Mouse (Mus musculus) T-cell, adult 2 months (primary cell): ENCODE measurements around the gene Arid3a.
A peak's percentile ranks its signal among the peaks of the same experiment; 100 is the strongest.

Experiments used
- DNase-seq: peaks from one replicate; pipeline ENCODE4 v3.0.0; 2022; ENCODE audit warnings: low spot score

Arid3a gene

DNA sequence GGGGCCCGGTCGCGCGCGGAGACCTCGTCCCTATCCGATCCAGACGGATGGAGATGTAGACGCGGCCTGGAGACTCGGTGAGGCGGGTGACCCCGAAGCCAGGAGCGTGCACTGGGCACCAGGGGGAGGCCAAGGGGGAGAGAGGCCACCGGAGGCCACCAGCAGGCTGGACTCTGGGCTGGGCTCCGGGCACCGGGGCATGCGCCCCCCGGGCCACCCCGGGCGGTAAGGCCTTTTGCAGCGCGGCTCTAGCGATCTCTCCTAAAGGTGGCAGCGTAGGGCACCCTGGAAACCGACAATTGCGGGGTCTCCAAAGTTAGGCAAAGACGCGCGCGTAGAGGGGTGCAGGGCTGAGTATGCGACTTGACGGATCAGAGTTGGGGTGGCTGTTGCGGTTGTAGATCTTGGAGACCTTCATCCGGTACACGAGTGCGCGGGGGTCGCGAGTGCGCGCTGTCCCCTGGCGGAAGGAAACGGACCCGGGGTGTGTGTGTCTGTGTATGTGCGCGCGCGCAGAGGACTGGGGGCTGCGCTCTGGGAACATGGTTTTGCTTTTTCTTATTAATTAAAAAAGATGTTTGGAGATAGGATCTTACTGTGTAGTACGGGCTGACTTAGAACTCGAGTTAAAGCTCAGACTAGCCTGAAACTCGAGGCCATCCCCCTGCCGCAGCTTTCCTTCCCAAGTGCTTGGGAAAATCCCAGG, 634 bp downstream of the Arid3a start:
- peak; percentile 54 for DNase-seq

DNA sequence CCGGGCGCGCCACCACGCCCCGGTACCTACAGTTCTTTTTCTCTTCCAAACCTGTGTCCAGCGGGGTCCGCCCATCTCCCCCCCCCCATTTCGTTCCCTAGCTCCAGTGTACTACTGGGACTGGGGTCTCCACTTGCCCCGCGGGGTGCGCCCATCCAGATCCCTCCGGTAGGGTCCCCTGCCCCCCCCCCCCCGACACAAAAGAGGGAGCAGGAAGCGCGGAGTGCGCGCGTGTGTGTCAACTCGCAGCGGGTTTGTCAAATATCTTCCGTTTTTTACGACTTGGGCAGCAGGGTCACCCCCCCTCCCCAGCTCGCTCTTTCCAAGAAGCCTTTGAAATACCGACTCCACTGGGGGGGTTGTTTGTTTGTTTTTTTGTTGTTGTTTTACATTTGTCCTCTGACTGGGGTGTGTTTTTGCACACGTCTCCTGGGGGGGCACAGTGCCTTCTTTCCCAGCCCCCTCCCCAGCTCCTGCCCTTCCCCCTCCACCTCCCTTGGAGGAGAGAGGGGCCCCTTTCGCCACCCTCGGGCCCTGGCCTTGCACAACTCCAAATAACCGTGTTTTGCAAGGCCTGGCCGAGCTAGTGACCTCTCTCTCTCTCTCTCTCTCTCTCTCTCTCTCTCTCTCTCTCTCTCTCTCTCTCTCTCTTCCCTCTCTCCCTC, 1.3 kb downstream of the Arid3a start:
- no peak for DNase-seq

DNA sequence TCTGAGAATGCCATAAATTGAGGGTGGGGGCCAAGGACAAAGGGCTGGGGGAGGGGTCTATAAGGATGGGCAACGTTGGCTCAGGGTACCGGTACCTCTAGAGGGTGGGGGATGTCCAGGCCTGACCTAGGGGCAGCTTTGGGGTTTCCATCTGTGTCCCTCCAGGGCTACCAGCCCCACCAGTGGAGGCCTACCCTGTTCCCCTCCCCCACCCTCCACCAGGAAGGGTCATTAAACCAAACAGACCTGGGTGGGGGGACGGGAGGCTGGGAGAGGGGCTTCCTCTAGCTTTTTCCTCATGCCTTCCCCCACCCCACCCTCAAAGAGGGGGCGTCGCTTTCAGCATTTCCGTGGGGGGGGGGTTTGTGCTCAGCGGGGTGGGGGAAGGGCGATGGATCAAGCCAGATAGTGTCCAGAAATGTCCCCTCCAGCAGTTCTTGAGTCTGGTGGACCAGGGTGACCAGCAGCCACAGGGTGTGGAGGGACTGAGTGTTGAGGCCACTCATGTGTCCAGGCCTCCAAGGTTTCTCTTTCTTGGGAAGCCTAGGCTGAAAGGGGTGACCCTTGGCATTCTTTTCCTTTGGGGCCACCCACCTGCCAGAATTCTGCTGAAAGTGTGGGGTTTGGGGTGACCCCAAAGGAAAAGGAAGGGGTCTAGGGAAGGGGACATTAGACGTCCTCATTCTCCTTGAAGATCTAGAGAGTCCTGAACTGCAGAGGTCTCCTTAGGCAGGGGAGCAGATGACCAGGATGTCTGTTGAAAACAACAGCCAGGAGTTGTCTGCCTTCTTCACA, 2.3 kb downstream of the Arid3a start:
- no peak for DNase-seq

DNA sequence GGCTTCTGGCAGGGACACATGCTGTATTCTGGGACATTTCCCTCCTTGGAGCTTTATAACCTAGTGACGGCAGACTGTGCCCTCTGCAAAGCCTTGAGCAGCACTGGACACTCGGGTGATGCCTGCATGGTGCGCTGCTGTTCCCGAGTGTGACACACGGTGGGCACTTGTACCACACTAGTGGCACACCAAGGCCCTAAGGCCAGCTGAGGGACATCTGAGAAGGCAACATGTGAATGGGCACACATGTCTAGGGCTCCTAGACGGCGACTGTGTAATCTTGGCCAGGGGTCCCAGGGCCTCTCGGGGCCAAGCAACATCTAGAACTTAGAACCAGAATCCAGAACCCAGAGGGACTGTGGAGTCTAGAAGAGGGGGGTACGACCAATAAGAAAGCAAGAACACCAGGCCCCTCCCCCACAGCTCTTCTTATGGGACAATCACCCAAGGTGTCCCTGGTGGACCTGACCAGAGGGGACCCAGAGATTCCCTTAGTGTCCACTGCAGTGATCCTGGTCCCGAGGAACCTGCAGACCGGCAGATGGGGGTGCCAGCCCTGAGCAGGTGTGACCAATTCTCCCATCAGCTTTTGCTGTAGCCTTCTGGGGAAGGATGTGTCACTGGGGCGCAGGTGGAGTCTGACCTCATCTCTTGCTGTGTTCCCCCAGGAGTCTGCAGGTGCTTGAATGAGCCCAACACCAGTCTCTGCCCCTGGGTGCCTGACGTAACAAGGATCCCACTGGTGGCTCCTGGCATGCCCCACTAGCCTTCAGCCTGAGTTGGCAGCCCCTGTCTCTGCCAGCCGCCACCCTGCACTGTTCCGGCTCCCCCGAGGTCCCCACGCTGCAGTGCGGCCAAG, 3.4 kb downstream of the Arid3a start:
- DNase-seq: no peak

DNA sequence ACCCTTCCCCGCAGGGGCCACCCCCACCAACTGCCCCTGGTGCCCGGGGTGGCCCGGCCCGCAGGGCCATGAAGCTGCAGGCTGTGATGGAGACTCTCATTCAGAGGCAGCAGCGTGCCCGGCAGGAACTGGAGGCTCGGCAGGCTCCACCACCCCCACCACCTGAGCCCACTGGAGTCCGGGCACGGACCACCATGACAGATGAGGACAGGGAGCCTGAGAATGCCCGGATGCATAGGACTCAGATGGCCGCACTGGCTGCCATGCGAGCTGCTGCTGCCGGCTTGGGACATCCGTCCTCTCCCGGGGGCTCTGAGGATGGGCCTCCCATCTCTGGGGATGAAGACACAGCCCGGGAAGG, 4.0 kb downstream of the Arid3a start:
- no peak for DNase-seq

DNA sequence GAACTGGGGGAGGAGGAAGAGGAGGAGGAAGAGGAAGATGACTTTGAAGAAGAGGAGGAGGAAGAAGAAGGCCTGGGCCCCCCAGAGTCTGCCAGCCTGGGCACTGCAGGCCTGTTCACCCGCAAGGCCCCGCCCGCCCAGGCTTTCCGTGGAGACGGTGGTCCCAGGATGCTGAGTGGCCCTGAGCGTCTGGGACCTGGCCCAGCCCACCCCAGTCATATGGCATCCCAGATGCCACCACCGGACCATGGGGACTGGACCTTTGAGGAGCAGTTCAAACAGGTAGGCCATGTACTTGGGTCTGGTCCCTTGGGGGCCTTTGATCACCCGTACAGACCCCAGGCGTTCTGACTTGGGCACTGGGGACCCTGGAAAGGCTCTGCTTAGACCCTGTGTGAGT, 5.0 kb downstream of the Arid3a start:
- no peak for DNase-seq

DNA sequence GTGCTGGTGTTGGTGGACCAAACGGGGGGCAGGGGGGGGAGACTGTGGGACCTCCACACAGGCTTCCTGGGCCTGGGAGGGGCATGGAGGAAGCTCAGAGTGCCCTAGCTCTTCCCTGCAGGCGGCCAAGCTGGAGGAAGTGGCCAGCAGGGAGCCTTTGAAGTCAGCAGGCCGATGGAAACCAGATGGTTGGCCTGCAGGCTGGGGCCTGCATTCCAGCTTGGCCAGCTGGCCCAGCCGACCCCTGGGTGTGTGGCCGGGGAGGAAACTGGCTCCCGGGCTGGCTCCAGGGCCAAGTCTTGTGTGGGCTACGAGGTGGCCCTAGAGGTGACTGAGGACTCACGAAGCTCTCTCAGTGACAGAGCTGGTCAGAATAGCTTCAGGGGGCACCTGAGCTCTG, 5.9 kb downstream of the Arid3a start:
- DNase-seq: no peak

DNA sequence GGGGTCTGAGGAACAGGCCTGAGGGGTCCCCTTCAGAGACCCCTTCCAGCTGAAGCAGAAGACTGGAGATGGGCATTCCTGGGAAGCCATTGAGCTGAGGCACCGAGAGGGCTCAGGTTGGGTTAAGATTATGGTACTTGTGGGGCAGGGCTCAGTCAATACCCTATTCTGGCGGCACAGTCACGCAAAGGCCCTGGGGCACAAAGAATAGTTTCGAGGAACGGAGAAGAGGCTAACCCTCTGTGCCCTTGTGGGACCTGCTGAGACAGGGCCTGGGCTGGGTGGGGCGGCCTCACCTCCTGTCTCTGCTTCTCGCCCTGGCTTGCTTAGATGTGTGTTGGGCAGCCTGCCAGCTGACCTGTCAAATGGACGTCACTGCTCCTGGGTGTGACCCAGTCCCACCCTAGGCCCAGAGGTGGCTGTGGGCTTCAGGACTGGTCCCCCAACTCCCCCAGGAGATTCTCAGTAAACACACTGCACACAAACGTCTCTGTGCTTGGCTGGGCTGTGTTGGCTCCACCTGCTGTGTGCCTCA, 6.4 kb downstream of the Arid3a start:
- no peak for DNase-seq

DNA sequence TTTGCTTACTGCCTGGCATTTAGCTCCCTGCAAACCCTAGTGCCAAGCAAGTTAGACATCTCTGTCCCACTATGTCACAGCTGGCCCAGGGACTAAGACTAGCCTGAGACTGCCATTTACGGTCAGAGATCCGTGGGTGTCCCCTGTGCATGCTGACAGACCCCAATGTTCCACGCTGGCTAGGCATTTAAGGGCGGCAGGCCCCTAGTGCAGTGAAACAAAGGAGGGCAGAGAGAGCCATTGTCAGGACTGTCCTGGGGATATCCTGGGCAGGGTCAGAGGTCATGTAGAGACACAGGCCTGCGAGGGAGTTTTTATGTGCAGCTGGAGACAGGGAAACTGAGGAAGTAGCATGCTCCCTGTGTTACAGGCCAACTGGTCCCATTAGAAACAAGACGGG, 7.0 kb downstream of the Arid3a start:
- DNase-seq: no peak

DNA sequence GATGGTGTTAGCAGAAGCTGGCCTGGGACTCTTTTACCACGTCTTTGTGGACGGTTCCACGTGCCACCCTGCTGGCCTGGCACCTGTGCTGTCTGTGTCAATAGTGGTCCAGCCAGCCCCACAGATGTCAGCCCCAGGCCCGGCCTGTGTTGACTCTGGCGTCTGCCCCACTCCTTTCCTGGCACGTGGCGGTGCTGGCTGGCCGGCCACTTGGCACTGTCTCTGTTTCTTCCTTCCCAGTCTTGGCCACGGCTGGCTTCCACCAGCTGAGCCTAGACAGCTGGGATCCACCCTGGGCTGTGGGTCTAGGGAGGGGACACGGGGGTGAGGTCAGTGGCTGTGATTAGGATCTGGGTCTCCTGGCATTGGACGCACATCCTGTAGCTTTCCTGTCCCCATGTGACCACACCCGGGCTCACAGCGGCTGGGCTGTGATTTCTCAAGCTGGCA, 7.5 kb downstream of the Arid3a start:
- no peak for DNase-seq

DNA sequence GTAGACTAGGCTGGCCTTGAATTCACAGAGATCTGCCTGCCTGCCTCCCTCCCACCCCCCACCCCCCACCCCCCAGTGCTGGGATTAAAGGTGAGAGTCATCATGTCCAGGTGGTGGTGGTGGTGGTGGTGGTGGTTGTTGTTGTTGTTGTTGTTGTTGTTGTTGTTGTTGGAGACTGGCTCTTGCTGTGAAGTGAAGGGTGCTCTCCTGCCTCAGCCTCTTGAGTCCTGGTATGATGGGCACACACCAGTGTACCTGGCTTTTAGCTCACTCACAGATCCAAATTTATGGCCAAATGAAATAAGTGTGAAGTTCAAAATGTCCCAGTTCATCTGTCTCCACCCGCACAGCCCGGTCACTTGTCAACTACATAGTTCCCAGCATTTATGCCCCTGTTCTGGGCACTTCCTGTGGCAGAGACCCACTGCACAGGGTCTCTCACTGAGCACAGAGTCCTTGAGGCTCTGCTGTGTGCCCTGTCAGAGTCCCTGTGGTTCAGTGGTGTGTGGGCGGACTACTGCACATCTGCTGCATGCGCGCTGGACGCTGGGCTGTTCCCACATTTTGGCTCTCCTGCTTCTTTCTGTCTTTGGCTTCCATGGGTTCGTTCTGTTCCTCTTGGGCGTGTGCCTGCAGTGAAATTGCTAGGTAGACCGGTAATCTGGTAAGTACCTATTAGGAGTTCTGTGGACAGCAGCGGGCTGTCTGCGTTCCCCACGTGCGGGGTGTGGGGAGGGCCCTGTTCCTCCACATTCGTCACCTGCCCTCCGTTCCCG, 8.1 kb downstream of the Arid3a start:
- no peak for DNase-seq

DNA sequence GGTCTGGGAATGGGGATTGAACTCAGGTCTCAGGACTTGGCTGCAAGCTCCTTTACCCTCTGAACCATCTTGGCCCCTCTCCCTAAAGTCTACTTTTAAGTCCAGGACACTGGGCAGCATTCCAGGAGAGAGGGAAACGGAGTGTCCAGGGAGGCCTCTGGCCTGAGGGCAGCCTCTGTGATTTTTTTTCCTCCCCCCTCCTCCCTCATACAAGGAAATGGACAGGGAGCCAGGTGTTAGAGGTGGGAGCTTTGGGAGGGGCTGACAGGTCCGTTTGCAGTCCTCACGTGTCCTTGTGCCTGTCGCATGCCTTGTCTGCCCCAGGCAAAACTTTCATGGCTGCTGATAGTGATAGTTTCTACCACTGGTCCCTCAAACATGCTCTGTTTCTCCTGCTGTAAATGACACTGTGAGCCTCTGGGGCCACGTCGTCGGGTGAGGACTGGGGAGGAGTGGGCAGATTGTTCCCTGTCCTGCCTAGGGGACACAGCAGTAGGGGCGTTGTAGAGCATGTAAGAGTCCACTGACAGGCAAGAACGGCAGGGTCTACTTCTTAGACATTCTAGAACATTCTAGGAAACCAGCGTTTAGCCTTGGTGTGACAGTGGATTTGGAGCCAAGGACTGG, 9.6 kb downstream of the Arid3a start:
- no peak for DNase-seq

DNA sequence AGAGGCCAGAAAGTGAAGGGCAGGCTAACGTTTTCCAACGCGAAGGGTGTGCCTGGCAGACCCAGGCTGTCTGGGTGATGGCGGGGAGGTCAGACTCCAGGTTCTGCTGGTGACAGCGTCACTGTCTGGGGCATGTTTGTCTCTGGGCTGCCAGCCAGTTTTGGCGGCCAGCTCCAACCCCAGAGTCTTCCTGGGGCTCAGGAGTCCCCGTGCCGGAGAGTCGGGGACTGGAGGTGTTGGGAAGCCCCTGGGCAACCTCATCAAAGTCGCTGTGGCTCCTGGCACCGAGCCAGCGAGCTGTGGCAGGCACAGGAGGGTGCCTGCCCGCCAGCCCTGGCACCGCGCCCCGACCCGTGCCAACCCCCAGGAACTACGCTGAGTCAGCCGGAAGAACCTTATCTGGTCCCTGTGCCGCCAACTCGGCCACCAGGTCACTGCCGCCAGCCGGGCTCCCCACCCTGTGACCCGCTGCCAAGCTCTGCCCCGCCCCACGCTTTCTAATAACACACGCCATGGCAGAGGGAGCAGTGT, 10.1 kb downstream of the Arid3a start:
- DNase-seq: peak; percentile 89

DNA sequence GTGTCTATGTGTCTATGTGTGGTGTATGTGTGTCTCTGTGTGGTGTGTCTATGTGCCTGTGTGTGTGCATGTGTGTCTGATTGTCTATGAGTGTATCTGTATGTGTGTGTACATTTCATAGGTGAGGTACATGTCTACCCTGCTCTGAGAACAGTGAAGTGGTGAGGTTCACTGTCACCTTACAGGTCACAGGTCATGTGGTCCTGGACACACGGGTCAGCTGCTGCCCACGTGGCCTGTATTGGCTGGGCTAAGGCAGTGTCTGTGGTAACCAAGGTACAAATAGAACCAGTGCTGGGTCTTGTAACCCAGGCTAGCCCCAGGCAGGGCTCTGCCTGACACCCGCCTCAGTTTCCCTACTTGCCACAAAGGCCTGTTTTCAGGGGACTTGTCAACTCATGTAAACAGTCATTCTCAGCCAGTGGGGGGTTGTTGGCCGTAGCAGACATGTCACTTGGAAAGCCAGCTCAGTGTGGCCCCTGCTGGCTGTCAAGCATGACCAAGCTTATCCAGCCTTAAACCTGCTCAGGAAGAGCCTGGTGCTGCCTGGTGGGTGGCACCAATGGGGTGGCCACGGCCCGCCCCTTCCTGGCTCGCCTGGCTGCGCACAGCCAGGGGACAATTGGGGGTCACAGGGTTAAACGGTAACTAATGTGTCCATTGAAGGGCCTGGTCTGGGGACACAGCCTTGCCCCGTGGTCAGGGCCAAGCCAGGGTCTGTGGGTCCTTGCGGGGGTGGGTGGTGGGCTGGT, 11.1 kb downstream of the Arid3a start:
- DNase-seq: no peak

DNA sequence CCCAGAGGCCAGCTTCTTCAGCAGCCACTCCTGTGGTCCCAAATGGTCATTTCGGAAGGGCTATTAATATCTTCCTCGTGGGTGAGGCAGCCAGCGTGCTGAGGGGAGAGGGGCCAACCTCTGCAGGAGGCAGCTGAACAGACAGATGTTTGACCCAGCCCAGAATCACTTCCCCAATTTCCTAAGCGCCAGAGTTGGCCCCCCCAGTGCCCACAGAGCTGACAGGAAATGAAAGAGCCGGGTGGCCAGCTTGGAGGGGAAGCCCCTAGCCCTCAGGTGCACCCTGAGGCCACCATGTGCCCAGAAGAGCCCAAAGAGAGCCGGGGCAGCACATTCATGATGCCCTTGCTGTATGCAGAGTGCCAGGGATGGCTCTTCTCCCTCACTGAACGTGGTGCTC, 13.9 kb downstream of the Arid3a start:
- DNase-seq: no peak

DNA sequence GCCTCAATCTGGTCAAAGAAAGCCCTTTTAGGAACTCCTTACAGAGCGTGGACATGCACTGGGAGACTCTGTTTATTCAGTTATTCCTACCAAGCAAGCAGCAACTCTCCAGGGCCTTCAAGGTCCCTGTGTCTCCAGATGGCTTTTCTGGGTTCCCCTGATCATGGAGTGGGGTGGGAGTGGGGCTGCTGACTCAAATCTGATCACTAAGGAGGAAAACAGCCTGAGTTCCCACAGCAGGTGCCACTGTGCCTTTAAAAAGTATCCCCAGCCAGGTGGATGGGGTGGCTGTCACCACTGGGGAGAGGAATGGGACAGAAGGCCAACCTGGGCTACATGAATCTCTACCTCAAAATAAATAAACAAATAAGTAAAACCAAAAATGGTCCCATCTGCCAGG, 16.1 kb downstream of the Arid3a start:
- no peak for DNase-seq

DNA sequence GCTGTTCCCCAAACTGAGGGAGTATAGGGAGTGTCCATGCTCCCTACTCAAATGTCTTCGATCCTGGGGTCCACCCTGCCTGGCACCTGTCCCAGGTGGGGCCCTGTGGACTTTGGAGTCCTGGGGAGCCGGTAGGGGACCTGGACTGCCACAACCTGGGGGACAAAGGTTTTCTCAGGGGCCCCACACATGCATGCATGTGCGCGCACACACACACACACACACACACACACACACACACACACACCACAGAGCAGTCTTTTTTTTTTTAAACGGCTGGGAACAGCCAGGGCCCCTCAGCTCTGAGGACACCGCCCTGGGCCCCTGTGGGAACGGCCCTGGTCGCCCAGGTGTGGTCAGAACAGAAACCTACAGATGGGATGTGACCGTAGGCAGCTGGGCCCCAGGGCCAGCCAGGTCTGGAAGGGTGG, 16.6 kb downstream of the Arid3a start:
- no peak for DNase-seq

DNA sequence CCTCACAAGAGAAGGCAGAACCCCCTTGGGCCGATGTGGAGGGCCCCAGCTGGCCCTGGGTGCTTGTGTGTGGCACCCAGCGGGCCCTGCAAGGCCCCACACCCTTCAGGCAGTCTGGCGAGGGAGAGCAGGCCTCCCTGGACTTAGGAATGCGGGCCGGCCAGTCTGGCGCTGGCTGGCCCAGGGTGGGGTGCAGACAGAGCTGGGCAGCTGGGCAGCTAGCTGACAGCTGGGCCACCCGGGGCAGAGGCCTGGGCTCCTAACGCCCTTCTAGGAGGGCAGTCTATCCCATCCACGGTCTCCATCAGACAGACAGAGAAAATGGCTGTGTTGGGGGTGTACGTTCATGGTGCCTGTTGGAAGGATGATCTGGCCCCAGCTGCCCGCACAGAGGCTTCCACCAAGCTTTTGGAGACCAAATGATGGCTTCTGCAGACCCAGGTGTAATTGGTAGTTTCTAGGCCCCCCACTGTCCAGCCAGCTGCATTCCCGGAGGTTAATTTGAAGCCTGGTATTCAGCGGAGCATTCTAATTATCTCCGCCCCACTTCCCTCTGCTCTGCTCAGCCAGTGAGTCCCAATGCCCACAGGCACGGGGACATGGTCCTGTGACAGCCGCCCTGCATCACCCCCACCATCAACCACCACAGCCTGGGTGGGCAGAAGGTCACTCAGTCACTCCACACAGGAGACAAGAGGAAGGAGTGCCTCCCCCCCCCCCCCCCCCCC, 18.8 kb downstream of the Arid3a start:
- DNase-seq: no peak

DNA sequence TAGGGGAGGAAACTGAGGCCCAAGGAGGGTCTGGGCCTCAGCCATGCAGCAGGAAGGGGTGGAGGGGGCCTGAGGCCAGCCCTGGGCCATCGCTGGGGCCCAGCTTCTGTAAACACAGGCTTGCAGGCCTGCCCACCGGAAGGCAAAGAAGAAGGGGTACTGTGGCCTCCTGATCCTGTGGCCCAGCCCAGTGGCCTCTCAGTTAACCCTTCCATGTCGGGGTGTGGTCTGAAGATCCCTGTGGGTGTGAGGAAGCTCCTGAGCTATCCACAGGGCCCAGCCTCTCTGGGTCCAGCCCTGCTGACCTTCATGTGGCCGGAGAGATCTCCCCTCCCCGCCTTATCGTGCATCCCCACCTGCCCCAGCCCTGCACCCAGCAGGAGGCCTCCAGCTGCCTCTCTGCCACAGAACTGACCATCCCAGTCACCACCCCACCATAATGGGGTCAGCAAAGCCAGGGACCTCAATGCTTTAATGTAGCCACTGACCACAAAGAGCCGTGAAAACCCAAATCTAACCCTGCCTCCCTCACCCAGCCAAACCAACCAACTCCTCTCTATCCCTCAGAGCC, 20.0 kb downstream of the Arid3a start:
- DNase-seq: no peak
